Mouse (Mus musculus): ENCODE measurements around the gene P2rx6. TPM values are rescaled to one million over a fixed set of nuclear protein-coding genes. Genes with fewer than 3 reads are reported as not detected.

The P2rx6 gene
- polyA plus RNA-seq (2014; fragmentation: Illumina TruSeq; extraction: RNeasy Lipid Tissue Mini Kit (QIAGEN cat#74804); ENCODE audit: low read depth, low replicate concordance): 2.9 TPM

GRCm38 (mm10) chr16:17561751-17562208, at the start of gene P2rx6:
TSS of gene P2rx6 (plus strand) at chr16:17561885.

GRCm38 (mm10) chr16:17530640-17531288, 30.9 kb upstream of the P2rx6 start, which contains the start of gene Thap7:
TSS of gene Thap7 (minus strand) at chr16:17531136.

GRCm38 (mm10) chr16:17561128-17561750, 446 bp upstream of the P2rx6 start, which contains the start of gene Lrrc74b:
TSS of gene Lrrc74b (minus strand) at chr16:17561247.

GRCm38 (mm10) chr16:17583064-17583463, 21.4 kb downstream of the P2rx6 start, which contains the start of gene Slc7a4:
TSS of gene Slc7a4 (minus strand) at chr16:17583214.

GRCm38 (mm10) chr16:17619198-17620105, 57.8 kb downstream of the P2rx6 start, which contains the start of gene Smpd4:
TSS of gene Smpd4 (plus strand) at chr16:17619354.

Other genes with a start within 250 kb of the P2rx6 start
- 0.42 TPM for gene Serpind1, start 230.5 kb upstream of the P2rx6 start, polyA plus RNA-seq (2014; fragmentation: Illumina TruSeq; extraction: RNeasy Lipid Tissue Mini Kit (QIAGEN cat#74804); ENCODE audit: low read depth, low replicate concordance)
- gene Snap29, start 155.9 kb upstream of the P2rx6 start, polyA plus RNA-seq (2014; fragmentation: Illumina TruSeq; extraction: RNeasy Lipid Tissue Mini Kit (QIAGEN cat#74804); ENCODE audit: low read depth, low replicate concordance): 20.0 TPM
- 62.0 TPM for gene Pi4ka, start 155.6 kb upstream of the P2rx6 start, polyA plus RNA-seq (2014; fragmentation: Illumina TruSeq; extraction: RNeasy Lipid Tissue Mini Kit (QIAGEN cat#74804); ENCODE audit: low read depth, low replicate concordance)
- gene Crkl, start 109.9 kb upstream of the P2rx6 start, polyA plus RNA-seq (2014; fragmentation: Illumina TruSeq; extraction: RNeasy Lipid Tissue Mini Kit (QIAGEN cat#74804); ENCODE audit: low read depth, low replicate concordance): 20.1 TPM
- gene Aifm3, start 72.3 kb upstream of the P2rx6 start, polyA plus RNA-seq (2014; fragmentation: Illumina TruSeq; extraction: RNeasy Lipid Tissue Mini Kit (QIAGEN cat#74804); ENCODE audit: low read depth, low replicate concordance): not detected
- gene Lztr1, start 53.2 kb upstream of the P2rx6 start, polyA plus RNA-seq (2014; fragmentation: Illumina TruSeq; extraction: RNeasy Lipid Tissue Mini Kit (QIAGEN cat#74804); ENCODE audit: low read depth, low replicate concordance): 38.3 TPM
- gene Thap7, start 30.7 kb upstream of the P2rx6 start, polyA plus RNA-seq (2014; fragmentation: Illumina TruSeq; extraction: RNeasy Lipid Tissue Mini Kit (QIAGEN cat#74804); ENCODE audit: low read depth, low replicate concordance): 15.2 TPM
- not detected for gene Lrrc74b, start 638 bp upstream of the P2rx6 start, polyA plus RNA-seq (2014; fragmentation: Illumina TruSeq; extraction: RNeasy Lipid Tissue Mini Kit (QIAGEN cat#74804); ENCODE audit: low read depth, low replicate concordance)
- 2.7 TPM for gene Slc7a4, start 21.3 kb downstream of the P2rx6 start, polyA plus RNA-seq (2014; fragmentation: Illumina TruSeq; extraction: RNeasy Lipid Tissue Mini Kit (QIAGEN cat#74804); ENCODE audit: low read depth, low replicate concordance)
- 16.5 TPM for gene Smpd4, start 57.5 kb downstream of the P2rx6 start, polyA plus RNA-seq (2014; fragmentation: Illumina TruSeq; extraction: RNeasy Lipid Tissue Mini Kit (QIAGEN cat#74804); ENCODE audit: low read depth, low replicate concordance)
- gene Ccdc74a, start 84.6 kb downstream of the P2rx6 start, polyA plus RNA-seq (2014; fragmentation: Illumina TruSeq; extraction: RNeasy Lipid Tissue Mini Kit (QIAGEN cat#74804); ENCODE audit: low read depth, low replicate concordance): 0.60 TPM
- gene Med15, start 171.0 kb downstream of the P2rx6 start, polyA plus RNA-seq (2014; fragmentation: Illumina TruSeq; extraction: RNeasy Lipid Tissue Mini Kit (QIAGEN cat#74804); ENCODE audit: low read depth, low replicate concordance): 26.7 TPM
- 27.5 TPM for gene Klhl22, start 197.7 kb downstream of the P2rx6 start, polyA plus RNA-seq (2014; fragmentation: Illumina TruSeq; extraction: RNeasy Lipid Tissue Mini Kit (QIAGEN cat#74804); ENCODE audit: low read depth, low replicate concordance)
- 5.2 TPM for gene Scarf2, start 235.4 kb downstream of the P2rx6 start, polyA plus RNA-seq (2014; fragmentation: Illumina TruSeq; extraction: RNeasy Lipid Tissue Mini Kit (QIAGEN cat#74804); ENCODE audit: low read depth, low replicate concordance)